Mouse (Mus musculus): Measurements from ENCODE around the gene Schip1.

Schip1 gene

DNA sequence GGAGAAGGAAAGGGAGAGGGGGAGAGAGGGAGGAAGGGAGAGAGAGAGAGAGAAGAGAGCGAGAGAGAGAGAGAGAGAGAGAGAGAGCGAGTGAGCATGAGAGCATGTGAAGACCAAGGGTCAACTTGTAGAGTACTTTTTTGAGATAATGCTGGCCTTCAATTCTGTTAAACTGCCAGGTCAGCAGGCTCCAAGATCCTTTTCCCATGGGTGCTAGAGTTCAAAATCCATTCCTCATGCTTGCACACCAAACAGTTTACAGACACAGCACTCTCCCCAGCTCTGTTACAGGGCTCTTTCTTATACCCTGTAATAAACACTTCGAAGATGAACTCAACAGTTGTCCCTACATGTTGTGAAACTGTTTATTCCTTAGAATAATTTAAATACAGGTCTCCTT is 450.1 kb downstream of the Schip1 start:
- peak; percentile 40 for DNase-seq

GRCm38 (mm10) chr3:68516393-68517081 is 451.9 kb downstream of the Schip1 start:
- peak; percentile 44 for DNase-seq

DNA sequence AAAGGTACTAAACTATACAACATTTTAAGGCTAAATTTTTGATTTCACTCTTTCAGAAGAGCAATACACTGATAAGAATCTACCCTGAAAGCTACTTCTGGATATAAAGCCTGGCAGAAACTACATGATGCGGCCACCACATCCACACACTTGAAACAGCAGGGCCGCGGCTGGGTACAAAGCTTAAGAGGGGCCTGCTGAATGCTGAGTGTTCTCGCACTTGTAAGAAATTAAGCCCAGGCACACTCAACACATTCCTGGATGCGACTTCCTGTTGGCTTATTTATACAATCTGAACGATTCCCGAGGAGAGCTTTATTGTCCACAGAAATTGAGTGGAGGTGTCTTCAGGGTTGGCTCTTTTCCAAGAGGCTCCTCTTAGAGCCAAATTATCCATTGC is 452.6 kb downstream of the Schip1 start:
- peak; percentile 33 for DNase-seq

GRCm38 (mm10) chr3:68518041-68518440 is 453.4 kb downstream of the Schip1 start:
- peak; percentile 70 for DNase-seq

GRCm38 (mm10) chr3:68518586-68518985 is 454.0 kb downstream of the Schip1 start:
- peak; percentile 18 for DNase-seq

DNA sequence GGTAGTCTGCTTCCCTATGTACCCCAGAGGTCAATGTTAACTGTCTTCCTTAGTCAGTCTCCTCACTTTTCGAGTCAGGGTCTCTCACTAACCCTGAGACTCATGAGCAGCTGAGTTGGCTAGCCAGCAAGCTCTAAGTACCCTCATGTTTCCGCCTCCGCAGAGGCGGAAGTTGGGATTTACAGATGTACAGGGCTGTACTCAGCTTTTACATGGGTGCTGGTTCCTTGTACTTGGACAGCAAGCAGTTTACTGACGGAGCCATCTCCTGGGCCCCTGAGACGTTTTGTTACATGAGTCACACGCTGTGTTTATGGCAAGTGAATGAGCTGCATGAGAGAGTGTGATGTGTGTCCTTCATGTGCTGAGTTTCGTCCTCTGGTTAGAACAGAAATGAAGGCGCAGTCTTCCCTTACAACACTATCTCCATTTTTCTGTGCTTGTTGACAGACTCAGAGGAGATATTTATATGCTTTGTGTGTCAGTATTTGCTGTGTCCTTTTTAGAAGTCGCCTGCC is 460.8 kb downstream of the Schip1 start:
- peak; percentile 70 for DNase-seq

DNA sequence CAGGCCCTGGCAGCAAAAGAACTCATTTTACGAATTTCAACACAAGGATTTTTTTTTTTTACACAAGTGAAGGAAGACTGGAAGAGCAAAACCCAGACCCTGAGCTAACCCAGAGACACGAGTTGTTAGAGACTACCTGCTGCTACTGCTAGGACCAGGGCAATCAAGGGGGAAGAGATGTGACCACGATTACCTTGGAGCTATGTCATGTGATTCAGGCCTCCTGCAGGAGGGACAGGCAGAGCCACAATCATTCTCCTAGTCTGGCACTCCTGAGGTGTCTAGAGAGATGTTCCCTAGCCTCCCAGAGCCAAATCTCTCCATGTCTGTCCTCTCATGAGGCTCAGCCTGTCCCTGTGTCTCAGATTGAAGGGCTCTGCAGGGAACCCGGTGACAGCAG is 461.8 kb downstream of the Schip1 start:
- peak; percentile 61 for DNase-seq

- peak; percentile 31 for DNase-seq
Observed at GRCm38 (mm10) chr3:68527182-68527581, 462.6 kb downstream of the Schip1 start.

DNA sequence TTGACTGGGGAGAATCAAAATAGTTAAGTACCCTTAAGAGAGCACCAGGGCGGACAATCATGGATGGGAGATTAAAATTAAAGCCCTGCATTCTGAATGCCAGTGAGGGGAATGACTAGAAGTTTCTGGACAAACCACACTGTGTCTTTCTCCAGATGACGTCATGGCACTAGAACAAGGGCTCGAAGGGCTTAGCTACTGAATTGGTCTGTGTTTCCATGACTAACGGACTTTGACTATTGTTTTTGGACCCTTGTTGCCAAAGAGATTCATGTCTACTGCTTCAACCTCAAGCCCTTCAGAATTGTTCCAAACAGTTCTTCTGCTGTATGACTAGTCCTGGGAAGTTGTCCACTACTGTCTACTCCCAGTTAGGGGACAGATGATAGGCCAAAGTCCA is 467.3 kb downstream of the Schip1 start:
- DNase-seq: peak; percentile 42

DNA sequence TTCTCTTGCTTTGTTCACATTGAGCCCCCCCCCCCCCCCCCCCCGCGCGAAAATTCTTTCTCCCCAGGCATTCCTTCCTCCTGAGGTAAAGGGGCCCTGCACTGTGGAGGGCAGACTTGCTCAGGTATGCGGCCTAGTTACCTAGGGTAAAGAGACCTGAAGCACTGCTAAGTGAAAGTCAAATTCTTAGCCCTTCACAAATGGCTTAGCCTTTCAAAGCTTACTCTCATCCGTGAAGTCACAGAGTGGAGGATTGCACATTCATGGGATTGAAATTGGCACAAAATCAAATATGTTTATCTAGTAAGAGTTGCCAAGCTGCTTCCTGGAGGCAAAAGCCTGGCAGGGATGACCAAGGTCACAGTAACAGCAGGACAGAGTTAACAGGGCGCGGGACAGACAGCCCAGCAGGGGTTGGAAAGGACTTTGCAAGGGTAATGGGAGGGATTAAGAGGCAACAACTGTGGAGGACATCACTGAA is 470.0 kb downstream of the Schip1 start:
- peak; percentile 90 for DNase-seq

DNA sequence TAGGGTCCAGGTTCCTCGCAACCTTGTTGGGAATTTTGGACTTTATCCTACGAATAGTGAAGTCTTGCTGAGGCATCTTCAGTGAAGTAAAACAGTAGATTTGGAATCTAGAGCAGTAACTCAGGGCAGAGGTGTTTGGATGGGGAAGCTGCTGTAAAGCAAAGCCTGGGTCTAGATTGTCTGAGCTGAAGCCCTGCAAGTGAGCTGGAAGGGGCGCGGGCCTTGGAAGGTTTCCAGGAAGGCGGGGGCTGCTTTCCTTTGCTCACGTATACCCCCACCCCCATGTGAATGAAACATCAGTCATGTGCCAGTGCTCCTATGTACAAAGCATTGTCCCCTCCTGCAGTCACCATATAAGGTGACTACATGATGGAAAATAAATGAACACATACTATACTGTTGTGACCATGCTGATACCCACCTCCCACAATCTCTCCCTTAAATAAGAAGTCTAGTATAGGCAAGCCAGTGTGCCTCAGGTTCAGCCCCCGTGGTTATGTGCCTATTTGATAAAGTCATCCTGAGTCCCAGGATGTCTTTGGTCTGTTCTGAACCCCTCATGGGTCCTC is 470.6 kb downstream of the Schip1 start:
- DNase-seq: peak; percentile 79

GRCm38 (mm10) chr3:68536071-68536470 is 471.5 kb downstream of the Schip1 start:
- DNase-seq: no peak

DNA sequence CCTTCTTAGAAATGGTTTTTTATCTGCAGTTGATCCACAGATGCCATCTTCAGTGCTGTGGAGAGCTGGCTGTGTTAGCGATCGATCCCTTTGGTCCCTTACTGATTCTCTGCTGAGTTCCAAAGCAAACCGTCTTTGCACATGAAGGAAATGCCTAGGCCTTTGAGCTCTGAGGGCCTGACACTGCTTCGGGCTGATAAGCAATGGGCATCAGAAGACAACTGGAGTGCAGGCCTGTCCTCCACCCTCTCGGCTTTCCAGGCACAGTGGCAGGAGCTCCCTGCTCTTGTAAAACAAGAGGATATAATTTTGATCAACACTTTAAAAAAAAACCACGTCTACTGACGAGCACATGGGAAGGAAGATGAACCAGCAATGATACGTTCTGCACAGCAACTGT is 477.1 kb downstream of the Schip1 start:
- peak; percentile 66 for DNase-seq

DNA sequence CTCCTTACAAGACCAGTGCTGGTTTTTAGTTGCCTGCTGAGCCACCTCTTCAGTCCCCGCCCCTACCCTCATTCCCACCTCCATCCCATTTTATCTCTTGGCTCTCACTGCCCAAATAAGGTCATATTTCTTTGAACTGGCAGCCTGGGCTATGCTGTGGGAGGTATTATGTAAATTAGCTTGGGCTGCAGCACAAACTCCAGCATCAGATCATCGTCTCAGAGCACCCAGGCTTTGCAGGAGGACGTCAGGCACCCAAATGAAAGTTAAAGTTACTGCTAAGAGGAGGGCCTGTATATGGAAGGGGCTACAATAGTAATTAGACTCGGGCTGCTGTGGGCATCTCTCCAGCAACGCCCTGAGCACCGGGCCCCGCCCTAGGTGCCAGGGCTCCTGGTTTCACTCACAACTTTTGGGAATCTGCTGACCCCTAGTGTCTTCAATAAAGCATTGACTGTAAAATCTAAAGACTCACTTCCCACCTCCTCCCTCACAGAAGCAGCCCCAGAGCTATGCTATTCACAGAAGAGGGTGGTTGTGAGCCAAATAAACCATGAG is 478.4 kb downstream of the Schip1 start:
- peak; percentile 96 for DNase-seq

- peak; percentile 85 for DNase-seq
Observed at GRCm38 (mm10) chr3:68544811-68545210, 480.2 kb downstream of the Schip1 start.

DNA sequence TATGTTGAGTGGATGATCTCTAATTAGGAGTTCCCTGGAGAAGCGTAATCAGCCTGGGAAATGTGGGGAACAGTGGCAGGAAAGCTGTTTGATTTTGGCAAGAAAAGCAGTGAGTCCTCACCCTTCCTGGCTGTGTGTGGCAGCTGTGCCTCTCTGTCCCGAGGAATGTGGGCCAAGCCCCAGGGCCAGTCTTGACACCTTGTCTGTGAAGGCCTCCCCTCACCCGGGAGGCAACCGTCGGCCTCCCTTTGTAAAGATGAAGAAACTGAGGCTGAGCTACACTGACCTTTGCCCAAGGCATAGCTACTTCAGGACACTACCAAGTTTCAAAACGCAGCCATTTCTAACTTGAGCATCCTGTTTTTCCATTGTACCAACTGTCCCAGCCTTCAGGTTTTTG is 481.3 kb downstream of the Schip1 start:
- DNase-seq: peak; percentile 91

GRCm38 (mm10) chr3:68555087-68555662 is 490.6 kb downstream of the Schip1 start:
- DNase-seq: peak; percentile 87

DNA sequence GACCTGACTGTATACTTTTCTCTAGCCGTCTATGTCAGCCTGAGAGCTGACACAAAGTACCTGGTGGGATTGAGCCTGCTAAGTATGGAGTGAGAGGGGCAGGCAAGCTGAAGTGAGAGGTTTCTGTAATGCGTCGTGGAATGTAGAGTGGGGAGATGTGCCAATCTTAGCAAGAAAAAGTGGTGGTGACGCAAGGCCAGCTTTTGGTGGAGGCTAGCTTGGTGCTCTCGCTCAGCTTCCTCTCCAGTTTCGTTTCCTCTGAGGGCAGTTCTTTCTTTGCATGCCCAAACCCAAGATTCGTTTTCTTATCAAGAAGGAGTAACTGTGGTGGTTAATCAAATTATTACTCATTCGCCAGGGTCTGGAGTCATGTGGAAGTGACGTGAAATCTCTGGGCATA is 492.3 kb downstream of the Schip1 start:
- DNase-seq: no peak

GRCm38 (mm10) chr3:68558744-68559143 is 494.1 kb downstream of the Schip1 start:
- DNase-seq: no peak

- DNase-seq: peak; percentile 96
Observed at GRCm38 (mm10) chr3:68560057-68560456, 495.5 kb downstream of the Schip1 start.

DNA sequence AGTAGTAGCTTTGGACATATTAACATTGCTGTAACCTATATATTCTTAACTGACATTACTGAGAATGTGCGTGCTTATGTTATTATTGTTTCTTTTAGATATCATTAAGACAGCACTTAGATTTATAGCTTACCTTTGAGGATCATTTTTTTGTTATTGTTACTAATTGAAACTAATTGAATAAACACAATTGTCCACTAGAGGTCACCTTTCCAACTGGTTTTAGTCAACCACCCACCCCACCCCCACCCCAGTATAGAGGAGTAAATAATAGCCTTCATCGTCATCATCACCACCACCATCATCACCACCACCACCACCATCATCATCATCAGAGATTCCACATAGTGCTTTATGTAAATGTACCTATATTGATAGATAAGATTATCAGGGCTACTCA is 498.2 kb downstream of the Schip1 start:
- DNase-seq: no peak

DNA sequence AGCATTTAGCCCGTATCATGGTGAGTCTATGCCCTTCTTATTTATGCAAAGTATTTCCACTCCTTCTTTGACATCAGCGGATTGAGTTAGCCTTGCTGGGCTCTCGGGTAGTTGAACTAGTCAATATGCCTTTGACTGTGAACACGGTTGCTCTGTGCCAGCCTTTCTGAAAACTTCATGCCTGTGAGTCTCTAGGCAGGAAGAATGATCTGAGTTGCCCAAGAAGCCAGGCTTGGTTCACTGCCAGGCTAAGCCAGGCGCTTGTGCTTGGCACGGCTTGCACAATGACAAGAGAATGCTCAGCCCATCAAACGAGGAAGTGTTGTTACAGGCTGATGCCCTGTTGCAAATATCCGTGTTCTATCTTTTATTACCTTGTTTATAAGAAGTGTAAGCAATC is 499.3 kb downstream of the Schip1 start:
- DNase-seq: peak; percentile 95

DNA sequence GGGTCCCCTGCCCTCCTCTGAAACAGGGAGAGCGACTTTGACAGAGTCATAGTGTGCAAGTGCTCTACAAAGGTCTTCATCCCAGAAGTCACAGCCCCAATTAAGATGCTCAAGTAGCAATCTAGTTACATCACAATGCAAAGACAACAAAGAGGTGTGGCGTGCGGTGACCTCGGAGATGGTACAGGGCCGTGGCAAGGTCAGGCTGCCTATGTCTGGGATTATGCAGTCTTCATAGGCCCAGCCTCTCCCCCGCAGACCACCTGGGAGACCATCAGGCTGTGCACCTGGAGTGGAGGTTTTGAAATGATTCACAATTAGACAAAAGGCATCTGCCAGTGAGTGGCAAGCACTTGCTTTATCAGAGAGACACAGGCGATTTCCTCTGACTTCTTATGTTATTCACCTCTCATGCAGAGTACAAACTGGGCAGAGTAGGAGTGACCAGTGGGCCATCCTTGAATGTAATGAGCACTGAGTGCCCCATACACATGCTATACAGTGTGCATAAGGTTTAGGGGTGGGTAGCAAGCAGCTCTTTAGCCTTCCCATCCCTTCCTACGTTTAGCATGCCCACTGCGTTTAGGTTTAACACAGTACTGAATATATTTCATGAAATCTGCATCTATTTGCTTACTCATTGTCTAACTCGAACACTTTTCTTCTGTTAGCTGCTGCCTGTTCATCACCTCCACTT is 500.5 kb downstream of the Schip1 start:
- no peak for DNase-seq
